Mouse (Mus musculus) cerebellum, adult 2 months (tissue): ENCODE data around the gene Spn. TPM values are rescaled to one million over a fixed set of nuclear protein-coding genes. Genes with fewer than 3 reads are reported as not detected.
"Not testable (repeated sequence)": the region's sequence is repeated elsewhere in the genome, so short reads cannot be mapped to it uniquely, and the experiment has no call there.

Experiments used
- DNase-seq, 2 experiments: peaks; one replicate each; pipeline ENCODE4 v3.0.0; 2021
- H3K27ac ChIP-seq: fragments of 200-500 bp; 2 replicates; pipeline ENCODE4 v1.5.1; 2012; ENCODE audit warnings: low read length, control low read depth, inconsistent platforms; ENCODE audit not compliant: insufficient read depth
- H3K27me3 ChIP-seq: fragments of 200-500 bp; 2 replicates; pipeline ENCODE4 v1.6.1; 2012; ENCODE audit warnings: inconsistent platforms, mild to moderate bottlenecking, low read length, moderate library complexity; ENCODE audit not compliant: control insufficient read depth, insufficient read depth
- H3K4me1 ChIP-seq: fragments of 200-500 bp; 2 replicates; pipeline ENCODE4 v1.6.1; 2011; ENCODE audit warnings: low read length; ENCODE audit not compliant: control insufficient read depth, insufficient read depth
- H3K4me3 ChIP-seq: fragments of 200-500 bp; replicated peaks from 2 replicates; pipeline ENCODE3; 2011; ENCODE audit warnings: mild to moderate bottlenecking, low read depth, low read length, control low read depth; ENCODE audit not compliant: insufficient read depth
- CTCF ChIP-seq: fragments of 200-500 bp; IDR thresholded peaks from 2 replicates; pipeline ENCODE4 v1.5.1; 2011; ENCODE audit warnings: low read depth, mild to moderate bottlenecking, control low read depth, low read length, moderate library complexity, borderline replicate concordance; ENCODE audit not compliant: insufficient read depth
- POLR2A ChIP-seq: fragments of 200-500 bp; IDR thresholded peaks from 2 replicates; pipeline ENCODE4 v1.6.1; 2011; ENCODE audit warnings: low read length, control low read depth, borderline replicate concordance; ENCODE audit not compliant: insufficient read depth
- WGBS: fragments of 180-500 bp; shearing (Covaris S2); methylation state at CpG from one replicate; pipeline ENCODE4 v1.1.7; 2018; 5-methylcytosine and 5-hydroxymethylcytosine counted together
- polyA plus RNA-seq: library from polyadenylated mRNA; depleted of rRNA; stranded (reverse); fragments of >200 nt; gene quantifications from 2 replicates; pipeline ENCODE4 v1.2.3, GENCODE M21; 2012; rRNA removed

The Spn gene
- polyA plus RNA-seq = 0.16 and 0.18 TPM in 2 replicates

DNA sequence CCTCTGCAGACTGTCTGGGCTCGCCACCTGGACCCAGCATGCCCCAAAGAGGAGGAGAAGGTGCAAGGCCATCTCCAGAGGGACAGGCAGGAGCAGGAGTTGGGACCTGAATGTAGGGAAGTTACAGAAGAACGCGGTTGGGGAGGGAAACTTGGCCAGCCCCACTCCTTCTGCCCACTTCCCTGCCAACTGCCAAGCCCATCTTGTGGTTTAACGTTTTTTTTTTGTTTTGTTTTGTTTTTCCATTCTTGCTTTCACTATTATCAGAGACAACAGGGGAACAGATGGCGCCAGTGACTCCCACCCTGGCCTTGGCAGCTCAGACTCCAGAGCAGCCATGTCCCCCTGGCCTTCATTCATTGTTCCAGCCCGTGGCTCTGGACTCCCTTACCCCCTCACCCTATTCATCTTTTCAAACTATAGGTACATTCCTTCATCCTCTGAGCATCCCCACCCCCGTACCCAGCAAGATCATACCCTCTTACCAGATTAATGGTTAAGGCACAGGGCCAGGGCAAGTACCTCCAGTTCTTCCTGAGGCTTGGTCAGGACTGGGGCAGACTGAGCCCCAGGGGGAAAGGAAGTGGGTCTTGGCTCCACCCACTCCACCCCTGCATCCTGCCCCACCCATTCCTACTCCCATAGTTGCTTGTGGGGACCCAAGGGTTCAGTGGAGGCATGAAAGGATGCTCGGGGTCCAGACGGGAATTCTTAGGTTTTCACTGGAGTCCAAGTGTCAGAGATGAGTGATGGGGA is at the start of gene Spn:
Spn (minus strand) TSS at position 562 of the 756 bp plus-strand sequence.
- no peak within 1 kb of the TSS for H3K4me3 ChIP-seq
- WGBS = 43% methylated on average over 9 of the region's 9 CpGs
- no peak within 1 kb of the TSS for H3K27ac ChIP-seq
- H3K4me1 ChIP-seq = no peaks in the 10 kb centered on the region
- TF ChIP-seq POLR2A (no peak), CTCF (no peak)
- H3K27me3 ChIP-seq = no peaks in the 10 kb centered on the region
- no peak for DNase-seq

DNA sequence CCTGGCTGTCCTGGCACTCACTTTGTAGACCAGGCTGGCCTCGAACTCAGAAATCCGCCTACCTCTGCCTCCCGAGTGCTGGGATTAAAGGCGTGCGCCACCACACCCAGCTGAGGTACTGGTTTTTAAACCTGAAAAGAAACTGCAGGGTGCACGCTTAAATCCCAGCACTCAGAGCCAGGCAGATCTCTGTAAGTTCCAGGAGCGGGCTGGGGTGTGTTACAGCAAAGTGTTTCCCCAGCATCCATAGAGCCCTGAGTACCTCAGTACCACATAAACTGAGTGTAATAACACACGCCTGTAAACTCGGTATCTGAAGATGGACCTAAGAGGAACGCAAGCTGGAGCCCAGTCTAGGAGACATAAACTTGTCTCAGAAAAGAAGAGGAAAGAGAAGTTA is 49.7 kb upstream of the Spn start:
- no peak overlapping the region for H3K4me3 ChIP-seq
- TF ChIP-seq CTCF = no peak
- no peak for TF ChIP-seq POLR2A
- no peaks in the 10 kb centered on the region for H3K27me3 ChIP-seq
- DNase-seq = no peak
- no peak overlapping the region for H3K27ac ChIP-seq
- WGBS = 70% methylated on average over 10 of the region's 10 CpGs
- no peaks in the 10 kb centered on the region for H3K4me1 ChIP-seq

DNA sequence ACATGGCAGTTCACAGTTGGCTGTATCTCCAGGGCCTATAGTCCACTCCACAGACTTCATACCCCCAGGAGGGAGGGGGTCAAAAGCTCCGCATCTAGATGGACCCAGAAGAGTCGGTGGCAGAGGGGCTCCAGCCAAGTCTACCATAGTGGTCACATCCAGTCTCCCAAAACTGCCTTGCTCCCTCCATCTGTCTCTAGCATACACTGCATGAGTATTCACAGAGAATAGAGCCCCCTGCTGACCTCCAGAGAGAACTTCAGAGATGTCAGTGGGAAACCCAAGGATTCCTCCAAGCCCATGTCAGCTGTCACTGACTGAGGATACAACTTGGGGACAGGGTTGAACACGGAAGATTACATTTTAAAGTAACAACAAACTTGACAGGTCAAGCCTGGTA is 48.0 kb upstream of the Spn start:
- Histone ChIP-seq H3K27me3 (no peaks in the 10 kb centered on the region), H3K4me1 (no peaks in the 10 kb centered on the region), H3K27ac (no peak overlapping the region), H3K4me3 (no peak overlapping the region)
- DNase-seq = no peak
- TF ChIP-seq POLR2A (no peak), CTCF (no peak)
- WGBS = 42% methylated on average over 3 of the region's 3 CpGs

DNA sequence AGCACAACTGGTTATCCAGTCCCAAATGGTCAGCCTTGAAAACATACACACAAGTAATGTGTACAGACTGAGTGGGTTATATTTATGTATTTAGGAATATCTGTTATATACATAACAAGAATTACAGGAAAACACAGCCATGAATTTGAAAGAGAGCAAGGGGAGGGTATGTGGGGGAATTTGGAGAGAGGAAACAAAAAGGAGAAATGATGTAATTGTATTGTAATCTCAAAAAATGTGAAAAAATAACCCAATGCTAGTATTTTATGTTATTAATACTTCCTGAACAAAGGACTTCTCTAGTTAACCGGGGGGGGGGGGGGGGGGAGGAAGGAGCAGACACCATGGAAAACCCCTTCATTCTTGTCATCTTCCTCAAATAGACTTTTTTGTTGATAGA is 47.1 kb upstream of the Spn start:
- no peak for DNase-seq
- TF ChIP-seq POLR2A (no peak), CTCF (no peak)
- Histone ChIP-seq H3K4me3 (no peak overlapping the region), H3K27me3 (no peaks in the 10 kb centered on the region), H3K27ac (no peak overlapping the region), H3K4me1 (no peaks in the 10 kb centered on the region)
- WGBS = 42% methylated on average over 1 of the region's 1 CpGs

DNA sequence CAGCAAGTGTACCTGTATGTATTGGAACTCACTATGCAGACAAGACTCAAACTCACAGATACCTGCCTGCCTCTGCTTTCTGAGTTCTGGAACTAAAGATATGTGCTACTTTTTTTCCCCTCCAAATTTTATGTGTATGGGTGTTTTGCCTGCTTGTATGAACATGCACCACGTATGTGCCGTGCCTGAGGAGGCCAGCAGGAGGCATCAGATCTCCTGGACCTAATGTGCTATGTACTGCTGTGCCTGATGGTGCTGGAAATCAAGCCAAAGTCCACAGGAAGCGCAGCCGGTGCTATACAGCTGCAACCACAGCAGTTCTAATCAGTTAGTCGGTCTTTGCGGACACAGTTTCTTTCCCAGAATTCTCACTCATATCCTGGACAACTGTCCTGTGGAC is 46.2 kb upstream of the Spn start:
- Histone ChIP-seq H3K27me3 (no peaks in the 10 kb centered on the region), H3K27ac (no peak overlapping the region), H3K4me1 (no peaks in the 10 kb centered on the region), H3K4me3 (no peak overlapping the region)
- no peak for DNase-seq
- 63% methylated on average over 6 of the region's 6 CpGs for WGBS
- no peak for TF ChIP-seq CTCF
- no peak for TF ChIP-seq POLR2A

GRCm38 (mm10) chr7:127183345-127183744 is 45.7 kb upstream of the Spn start:
- no peak for DNase-seq
- Histone ChIP-seq H3K27me3 (no peaks in the 10 kb centered on the region), H3K4me1 (no peaks in the 10 kb centered on the region), H3K4me3 (no peak overlapping the region), H3K27ac (no peak overlapping the region)
- WGBS = 81% methylated on average over 8 of the region's 8 CpGs
- TF ChIP-seq POLR2A = no peak
- TF ChIP-seq CTCF = no peak

- H3K27me3 ChIP-seq, H3K4me1 ChIP-seq, H3K27ac ChIP-seq, H3K4me3 ChIP-seq, DNase-seq: not testable (repeated sequence)
- WGBS = 37% methylated on average over 3 of the region's 3 CpGs
Measured at GRCm38 (mm10) chr7:127181724-127182123, 44.1 kb upstream of the Spn start.

DNA sequence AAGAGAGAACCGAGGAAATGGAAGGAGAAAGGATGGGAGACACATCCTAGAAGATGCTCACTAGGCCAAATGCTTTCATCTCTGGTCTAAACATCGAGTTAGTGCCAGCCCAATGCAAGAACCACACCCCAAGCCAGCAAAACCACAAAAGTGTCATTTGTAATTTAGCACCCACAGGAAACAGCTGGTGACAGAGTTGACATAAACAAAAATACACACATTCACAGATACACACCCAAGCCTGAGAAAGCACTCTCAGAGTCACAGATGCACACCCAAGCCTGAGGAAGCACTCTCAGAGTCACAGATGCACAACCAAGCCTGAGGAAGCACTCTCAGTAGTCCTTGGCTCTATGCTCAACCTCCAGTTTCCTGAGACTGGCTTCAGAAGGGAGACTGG is 43.2 kb upstream of the Spn start:
- TF ChIP-seq CTCF (no peak), POLR2A (no peak)
- Histone ChIP-seq H3K27me3 (no peaks in the 10 kb centered on the region), H3K4me3 (no peak overlapping the region), H3K4me1 (no peaks in the 10 kb centered on the region; the same call in 1 of the 2 replicates), H3K27ac (no peak overlapping the region)
- WGBS = 63% methylated on average over 2 of the region's 2 CpGs
- no peak for DNase-seq

- H3K4me3 ChIP-seq = no peak overlapping the region
- H3K27me3 ChIP-seq = no peaks in the 10 kb centered on the region
- no peak for DNase-seq
- no peak overlapping the region for H3K27ac ChIP-seq
- no peak for TF ChIP-seq POLR2A
- TF ChIP-seq CTCF = no peak
- H3K4me1 ChIP-seq = no peaks in the 10 kb centered on the region; the same call in 1 of the 2 replicates
- WGBS = 63% methylated on average over 4 of the region's 4 CpGs
Measured at GRCm38 (mm10) chr7:127176937-127177336, 39.3 kb upstream of the Spn start.
